Mouse (Mus musculus): Measurements from ENCODE around the gene Ube3b.

- TF ChIP-seq CTCF (conservative IDR thresholded peaks at IDR 0.05; ENCODE audit: low read length) (no peak), POU5F1 (IDR thresholded peaks at IDR 0.05; ENCODE audit: borderline replicate concordance, low read length) (no peak), NANOG (IDR thresholded peaks at IDR 0.05; ENCODE audit: borderline replicate concordance, low read length) (no peak)
These were observed 5.8 kb upstream of the Ube3b start for GRCm38 (mm10) chr5:114374409-114375213.
